ENCODE assay signal across 24 mouse cellular contexts in genomic region chr8:61557036-61557435, GRCm38 (mm10).
A peak's percentile ranks its signal among the peaks of the same experiment; 100 is the strongest.
DNase-seq lines count a peak whose midpoint lies in the region; ATAC-seq and TF ChIP-seq lines count a peak whose summit lies in the region.
"Had no signal": no experiment of that assay in that cellular context is flagged by ENCODE, and none has a peak within 500 bp of the region (broad histone marks: within the 10 kb centered on the region; RNA-seq: fewer than 3 reads in every experiment).

No protein-coding gene starts in this region.

- peak overlapping the region; percentile 68 for H3K27ac ChIP-seq in heart, adult 2 months
- H3K27ac ChIP-seq in heart, embryonic 12.5 days (ENCODE audit: poor library complexity, severe bottlenecking): no peak overlapping the region
- H3K27ac ChIP-seq in liver, embryonic 11.5 days (ENCODE audit: low read depth, low read length): no peak overlapping the region
- H3K27ac ChIP-seq: forebrain, embryonic 10.5 days; forebrain, embryonic 13.5 days; heart, embryonic 10.5 days; hindbrain, embryonic 12.5 days; intestine, embryonic 15.5 days had no signal

- H3K27me3 ChIP-seq in heart, adult 2 months (ENCODE audit: control insufficient read depth, insufficient read depth, low read length): no peaks in the 10 kb centered on the region
- H3K27me3 ChIP-seq in heart, embryonic 12.5 days (replicated peaks): no peaks in the 10 kb centered on the region
- no peaks in the 10 kb centered on the region for H3K27me3 ChIP-seq in myocyte (ENCODE audit: control insufficient read depth, insufficient read depth, insufficient read length)
- no peaks in the 10 kb centered on the region for H3K27me3 ChIP-seq in liver, embryonic 11.5 days (replicated peaks; ENCODE audit: control insufficient read depth, insufficient read depth, low read length)
- H3K27me3 ChIP-seq: forebrain, embryonic 13.5 days; hindbrain, embryonic 12.5 days; intestine, embryonic 15.5 days; Patski had no signal

- peaks cover 22% of the 10 kb centered on the region for H3K4me1 ChIP-seq in heart, adult 2 months (ENCODE audit: control insufficient read depth, insufficient read depth, low read length)
- H3K4me1 ChIP-seq in heart, embryonic 12.5 days (replicated peaks): peaks cover 57% of the 10 kb centered on the region
- no peaks in the 10 kb centered on the region for H3K4me1 ChIP-seq in liver, embryonic 11.5 days (replicated peaks; ENCODE audit: control insufficient read depth, insufficient read depth, low read length)

- intact Hi-C loops in heart, adult 2 months (cut with DNase I): loop anchor here (5.0 kb wide), 1 partner anchor 60 kb away; no protein-coding TSS in a partner anchor

- peaks cover 18% of the 10 kb centered on the region for H3K36me3 ChIP-seq in heart, adult 2 months (ENCODE audit: control insufficient read depth, insufficient read depth, low read length)
- H3K36me3 ChIP-seq in heart, embryonic 12.5 days: peaks cover 10% of the 10 kb centered on the region; the same call in 1 of the 2 replicates
- peaks cover 4% of the 10 kb centered on the region for H3K36me3 ChIP-seq in myocyte (ENCODE audit: control insufficient read depth, insufficient read depth)
- H3K36me3 ChIP-seq in liver, embryonic 11.5 days (ENCODE audit: control insufficient read depth, insufficient read depth, low read length): no peaks in the 10 kb centered on the region
- H3K36me3 ChIP-seq: G1E; hindbrain, embryonic 12.5 days; intestine, embryonic 15.5 days had no signal

- H3K9ac ChIP-seq in heart, adult 2 months (ENCODE audit: low read depth, low read length): no peak overlapping the region
- no peak overlapping the region for H3K9ac ChIP-seq in heart, embryonic 12.5 days
- no peak overlapping the region for H3K9ac ChIP-seq in liver, embryonic 11.5 days (ENCODE audit: low read depth, low read length)
- H3K9ac ChIP-seq: forebrain, embryonic 13.5 days; hindbrain, embryonic 12.5 days; intestine, embryonic 15.5 days had no signal

- no peak overlapping the region for H3ac ChIP-seq in myocyte (ENCODE audit: control insufficient read depth, insufficient read length)

- H3K4me3 ChIP-seq in heart, adult 2 months: no peak overlapping the region
- no peak overlapping the region for H3K4me3 ChIP-seq in heart, embryonic 12.5 days
- H3K4me3 ChIP-seq in myocyte: no peak overlapping the region
- no peak overlapping the region for H3K4me3 ChIP-seq in liver, embryonic 11.5 days (ENCODE audit: low read depth, low read length)
- H3K4me3 ChIP-seq: forebrain, embryonic 10.5 days; forebrain, embryonic 13.5 days; heart, embryonic 10.5 days; hindbrain, embryonic 12.5 days; intestine, embryonic 15.5 days had no signal

- no peaks in the 10 kb centered on the region for H3K9me3 ChIP-seq in heart, embryonic 12.5 days (replicated peaks)
- no peaks in the 10 kb centered on the region for H3K9me3 ChIP-seq in liver, embryonic 11.5 days (ENCODE audit: control insufficient read depth, low read length)
- H3K9me3 ChIP-seq: forebrain, embryonic 10.5 days; forebrain, embryonic 13.5 days; G1E; heart, embryonic 10.5 days; hindbrain, embryonic 12.5 days; intestine, embryonic 15.5 days had no signal

- no peak for TF ChIP-seq CTCF in heart, adult 2 months (IDR thresholded peaks at IDR 0.05)

- TF ChIP-seq POLR2A in heart, adult 2 months (IDR thresholded peaks at IDR 0.05; ENCODE audit: insufficient read depth, low read depth, low read length): no peak
- TF ChIP-seq POLR2A in myocyte (IDR thresholded peaks at IDR 0.05; ENCODE audit: insufficient read length, low read depth): no peak

- no peak for ATAC-seq in heart, embryonic 12.5 days (ENCODE audit: insufficient number of reproducible peaks, low FRiP score)
- ATAC-seq in common myeloid progenitor, adult 5-6 weeks (replicated peaks; ENCODE audit: low read depth, poor library complexity, severe bottlenecking): peak; percentile 45
- no peak for ATAC-seq in liver, embryonic 11.5 days (replicated peaks; ENCODE audit: low FRiP score)
- ATAC-seq: forebrain, embryonic 13.5 days; forebrain, embryonic 16.5 days; hindbrain, embryonic 16.5 days; intestine, embryonic 15.5 days; Patski had no signal

- no peak for DNase-seq in heart, adult 2 months
- no peak for DNase-seq in liver, embryonic 11.5 days (ENCODE audit: low spot score)
- no peak for DNase-seq in adrenal gland, adult 18-20 months (ENCODE audit: low spot score in 2 of 2)
- DNase-seq: adrenal gland, adult 2 months; adrenal gland, postnatal 14 days; cerebellum, adult 11 months; cerebellum, adult 2 months; cerebellum, adult 9-11 months; cerebellum, postnatal 25 days; embryo, embryonic 11 days; gastrocnemius, postnatal 14 days; kidney, adult 11 months had no signal

- H3K79me2 ChIP-seq in heart, adult 2 months (replicated peaks; ENCODE audit: control insufficient read depth, insufficient read depth, low read length): no peaks in the 10 kb centered on the region
- H3K79me2 ChIP-seq in myocyte (ENCODE audit: control insufficient read depth, insufficient read depth): peaks cover 16% of the 10 kb centered on the region

- H3K4me2 ChIP-seq in heart, embryonic 12.5 days: no peak overlapping the region
- peak overlapping the region; percentile 9 for H3K4me2 ChIP-seq in myocyte (ENCODE audit: low read depth)
- H3K4me2 ChIP-seq in liver, embryonic 11.5 days: no peak overlapping the region
- H3K4me2 ChIP-seq: forebrain, embryonic 13.5 days; hindbrain, embryonic 12.5 days; intestine, embryonic 15.5 days had no signal

- TF ChIP-seq EP300 in heart, adult 2 months (IDR thresholded peaks at IDR 0.05; ENCODE audit: insufficient read depth, low read depth, low read length): no peak

TF ChIP-seq in myocyte, 11 proteins besides CTCF, POLR2A, EP300 and RAD21:
- TF ChIP-seq MAX (IDR thresholded peaks at IDR 0.05; ENCODE audit: low read depth): no peak
- TF ChIP-seq SRF (IDR thresholded peaks at IDR 0.05; ENCODE audit: control insufficient read depth, insufficient read length, low read depth): no peak
- TF ChIP-seq MYOG (IDR thresholded peaks at IDR 0.05; ENCODE audit: control insufficient read depth in 1 of 3, insufficient read depth in 1 of 3, insufficient read length in 2 of 3, low read depth in 2 of 3): no peak
- TF ChIP-seq TCF12 (IDR thresholded peaks at IDR 0.05; ENCODE audit: insufficient read depth, poor library complexity, severe bottlenecking): no peak
- no peak for TF ChIP-seq MYOD1 (IDR thresholded peaks at IDR 0.05; ENCODE audit: control insufficient read depth in 1 of 3, insufficient read length in 2 of 3, low read depth in 2 of 3)
- no peak for TF ChIP-seq REST (IDR thresholded peaks at IDR 0.05; ENCODE audit: insufficient read depth, insufficient read length)
- TF ChIP-seq POLR2AphosphoS2 (IDR thresholded peaks at IDR 0.05; ENCODE audit: insufficient read length, low read depth): no peak
- no peak for TF ChIP-seq CEBPB (IDR thresholded peaks at IDR 0.05; ENCODE audit: insufficient read depth, poor library complexity, severe bottlenecking)
- TF ChIP-seq TCF3 (IDR thresholded peaks at IDR 0.05; ENCODE audit: insufficient read length, low read depth): no peak
- TF ChIP-seq USF1 (IDR thresholded peaks at IDR 0.05; ENCODE audit: low read depth): no peak
- TF ChIP-seq E2F4 (IDR thresholded peaks at IDR 0.05; ENCODE audit: insufficient read depth): no peak
